Mouse (Mus musculus): Measurements from ENCODE around the gene Map4k5. TPM values are rescaled to one million over a fixed set of nuclear protein-coding genes. Genes with fewer than 3 reads are reported as not detected.

The Map4k5 gene
- polyA plus RNA-seq, 1 experiment from 2014 or later, result 45.1 TPM

- no peaks in the 10 kb centered on the region for H3K27me3 ChIP-seq (ENCODE audit: control insufficient read depth, insufficient read depth, low read length)
- WGBS, result 96% methylated on average over 12 of the region's 12 CpGs
- no peak overlapping the region for H3K27ac ChIP-seq (ENCODE audit: low read depth, low read length)
- no peaks in the 10 kb centered on the region for H3K9me3 ChIP-seq (ENCODE audit: control insufficient read depth, low read length)
- peaks cover 27% of the 10 kb centered on the region for H3K36me3 ChIP-seq (ENCODE audit: control insufficient read depth, insufficient read depth, low read length)
- no peak overlapping the region for H3K9ac ChIP-seq (ENCODE audit: low read depth, low read length)
- H3K4me1 ChIP-seq (ENCODE audit: control insufficient read depth, insufficient read depth, low read length), result no peaks in the 10 kb centered on the region
- ATAC-seq (ENCODE audit: low FRiP score, low TSS enrichment), result no peak
- H3K4me2 ChIP-seq (replicated peaks; ENCODE audit: low read depth, low read length), result no peak overlapping the region
- H3K4me3 ChIP-seq (ENCODE audit: low read length), result no peak overlapping the region
These were observed 37.2 kb downstream of the Map4k5 start for GRCm38 (mm10) chr12:69855641-69856300.

GRCm38 (mm10) chr12:69853942-69854341 lies 39.1 kb downstream of the Map4k5 start:
- H3K4me3 ChIP-seq (ENCODE audit: low read length), result no peak overlapping the region
- H3K27ac ChIP-seq (ENCODE audit: low read depth, low read length), result no peak overlapping the region
- ATAC-seq (ENCODE audit: low FRiP score, low TSS enrichment), result no peak
- no peak overlapping the region for H3K4me2 ChIP-seq (replicated peaks; ENCODE audit: low read depth, low read length)
- H3K9me3 ChIP-seq (ENCODE audit: control insufficient read depth, low read length), result no peaks in the 10 kb centered on the region
- 88% methylated on average over 2 of the region's 2 CpGs for WGBS
- peaks cover 33% of the 10 kb centered on the region for H3K36me3 ChIP-seq (ENCODE audit: control insufficient read depth, insufficient read depth, low read length)
- H3K9ac ChIP-seq (ENCODE audit: low read depth, low read length), result no peak overlapping the region
- no peaks in the 10 kb centered on the region for H3K4me1 ChIP-seq (ENCODE audit: control insufficient read depth, insufficient read depth, low read length)
- H3K27me3 ChIP-seq (ENCODE audit: control insufficient read depth, insufficient read depth, low read length), result no peaks in the 10 kb centered on the region

GRCm38 (mm10) chr12:69853387-69853786 lies 39.6 kb downstream of the Map4k5 start:
- no peaks in the 10 kb centered on the region for H3K9me3 ChIP-seq (ENCODE audit: control insufficient read depth, low read length)
- ATAC-seq (ENCODE audit: low FRiP score, low TSS enrichment), result no peak
- 79% methylated on average over 11 of the region's 11 CpGs for WGBS
- H3K27ac ChIP-seq (ENCODE audit: low read depth, low read length), result no peak overlapping the region
- no peaks in the 10 kb centered on the region for H3K27me3 ChIP-seq (ENCODE audit: control insufficient read depth, insufficient read depth, low read length)
- peaks cover 36% of the 10 kb centered on the region for H3K36me3 ChIP-seq (ENCODE audit: control insufficient read depth, insufficient read depth, low read length)
- H3K9ac ChIP-seq (ENCODE audit: low read depth, low read length), result no peak overlapping the region
- no peaks in the 10 kb centered on the region for H3K4me1 ChIP-seq (ENCODE audit: control insufficient read depth, insufficient read depth, low read length)
- H3K4me2 ChIP-seq (replicated peaks; ENCODE audit: low read depth, low read length), result no peak overlapping the region
- no peak overlapping the region for H3K4me3 ChIP-seq (ENCODE audit: low read length)

- 80% methylated on average over 9 of the region's 9 CpGs for WGBS
- H3K36me3 ChIP-seq (ENCODE audit: control insufficient read depth, insufficient read depth, low read length), result peaks cover 46% of the 10 kb centered on the region
These were observed 40.7 kb downstream of the Map4k5 start for GRCm38 (mm10) chr12:69852288-69852687.

GRCm38 (mm10) chr12:69848083-69848878 lies 44.7 kb downstream of the Map4k5 start:
- Histone ChIP-seq H3K4me1 (ENCODE audit: control insufficient read depth, insufficient read depth, low read length) (no peaks in the 10 kb centered on the region), H3K9ac (ENCODE audit: low read depth, low read length) (no peak overlapping the region), H3K36me3 (ENCODE audit: control insufficient read depth, insufficient read depth, low read length) (peaks cover 60% of the 10 kb centered on the region), H3K27me3 (ENCODE audit: control insufficient read depth, insufficient read depth, low read length) (no peaks in the 10 kb centered on the region), H3K9me3 (ENCODE audit: control insufficient read depth, low read length) (no peaks in the 10 kb centered on the region), H3K4me2 (replicated peaks; ENCODE audit: low read depth, low read length) (no peak overlapping the region), H3K4me3 (ENCODE audit: low read length) (no peak overlapping the region), H3K27ac (ENCODE audit: low read depth, low read length) (no peak overlapping the region)
- 84% methylated on average over 12 of the region's 12 CpGs for WGBS
- ATAC-seq (ENCODE audit: low FRiP score, low TSS enrichment), result no peak

More at GRCm38 (mm10) chr12:69852288-69852687, 40.7 kb downstream of the Map4k5 start:
- Histone ChIP-seq H3K9ac (ENCODE audit: low read depth, low read length) (no peak overlapping the region), H3K4me1 (ENCODE audit: control insufficient read depth, insufficient read depth, low read length) (no peaks in the 10 kb centered on the region), H3K27ac (ENCODE audit: low read depth, low read length) (no peak overlapping the region), H3K4me3 (ENCODE audit: low read length) (no peak overlapping the region), H3K4me2 (replicated peaks; ENCODE audit: low read depth, low read length) (no peak overlapping the region), H3K27me3 (ENCODE audit: control insufficient read depth, insufficient read depth, low read length) (no peaks in the 10 kb centered on the region), H3K9me3 (ENCODE audit: control insufficient read depth, low read length) (no peaks in the 10 kb centered on the region)
- no peak for ATAC-seq (ENCODE audit: low FRiP score, low TSS enrichment)

- Histone ChIP-seq H3K27me3 (ENCODE audit: control insufficient read depth, insufficient read depth, low read length) (no peaks in the 10 kb centered on the region), H3K9ac (ENCODE audit: low read depth, low read length) (no peak overlapping the region), H3K4me1 (ENCODE audit: control insufficient read depth, insufficient read depth, low read length) (no peaks in the 10 kb centered on the region), H3K36me3 (ENCODE audit: control insufficient read depth, insufficient read depth, low read length) (peaks cover 52% of the 10 kb centered on the region), H3K27ac (ENCODE audit: low read depth, low read length) (no peak overlapping the region), H3K4me2 (replicated peaks; ENCODE audit: low read depth, low read length) (no peak overlapping the region), H3K9me3 (ENCODE audit: control insufficient read depth, low read length) (no peaks in the 10 kb centered on the region), H3K4me3 (ENCODE audit: low read length) (no peak overlapping the region)
- ATAC-seq (ENCODE audit: low FRiP score, low TSS enrichment), result no peak
- 97% methylated on average over 9 of the region's 9 CpGs for WGBS
These were observed 46.5 kb downstream of the Map4k5 start for GRCm38 (mm10) chr12:69846499-69846898.

GRCm38 (mm10) chr12:69845722-69846121 lies 47.3 kb downstream of the Map4k5 start:
- WGBS, result 96% methylated on average over 8 of the region's 9 CpGs
- no peak overlapping the region for H3K27ac ChIP-seq (ENCODE audit: low read depth, low read length)
- H3K9ac ChIP-seq (ENCODE audit: low read depth, low read length), result no peak overlapping the region
- H3K4me2 ChIP-seq (replicated peaks; ENCODE audit: low read depth, low read length), result no peak overlapping the region
- peaks cover 55% of the 10 kb centered on the region for H3K36me3 ChIP-seq (ENCODE audit: control insufficient read depth, insufficient read depth, low read length)
- ATAC-seq (ENCODE audit: low FRiP score, low TSS enrichment), result no peak
- no peaks in the 10 kb centered on the region for H3K27me3 ChIP-seq (ENCODE audit: control insufficient read depth, insufficient read depth, low read length)
- no peaks in the 10 kb centered on the region for H3K4me1 ChIP-seq (ENCODE audit: control insufficient read depth, insufficient read depth, low read length)
- H3K9me3 ChIP-seq (ENCODE audit: control insufficient read depth, low read length), result no peaks in the 10 kb centered on the region
- H3K4me3 ChIP-seq (ENCODE audit: low read length), result no peak overlapping the region

- Histone ChIP-seq H3K27ac (ENCODE audit: low read depth, low read length) (no peak overlapping the region), H3K4me1 (ENCODE audit: control insufficient read depth, insufficient read depth, low read length) (no peaks in the 10 kb centered on the region), H3K36me3 (ENCODE audit: control insufficient read depth, insufficient read depth, low read length) (peaks cover 64% of the 10 kb centered on the region), H3K9me3 (ENCODE audit: control insufficient read depth, low read length) (no peaks in the 10 kb centered on the region), H3K4me3 (ENCODE audit: low read length) (no peak overlapping the region), H3K27me3 (ENCODE audit: control insufficient read depth, insufficient read depth, low read length) (no peaks in the 10 kb centered on the region), H3K9ac (ENCODE audit: low read depth, low read length) (no peak overlapping the region), H3K4me2 (replicated peaks; ENCODE audit: low read depth, low read length) (no peak overlapping the region)
- WGBS, result 79% methylated on average over 19 of the region's 19 CpGs
- ATAC-seq (ENCODE audit: low FRiP score, low TSS enrichment), result no peak
These were observed 49.2 kb downstream of the Map4k5 start for GRCm38 (mm10) chr12:69843531-69844445.

Data from kidney, embryonic 14.5 days (tissue).